Mouse (Mus musculus) cerebellum, postnatal 4 days (tissue): ENCODE measurements around the gene Nenf.

Experiments
- DNase-seq, 2 experiments: peaks; one replicate each; pipeline ENCODE4 v3.0.0; 2022; ENCODE audit warnings: low spot score in 2 of 2, mixed read lengths in 1 of 2

The Nenf gene

DNA sequence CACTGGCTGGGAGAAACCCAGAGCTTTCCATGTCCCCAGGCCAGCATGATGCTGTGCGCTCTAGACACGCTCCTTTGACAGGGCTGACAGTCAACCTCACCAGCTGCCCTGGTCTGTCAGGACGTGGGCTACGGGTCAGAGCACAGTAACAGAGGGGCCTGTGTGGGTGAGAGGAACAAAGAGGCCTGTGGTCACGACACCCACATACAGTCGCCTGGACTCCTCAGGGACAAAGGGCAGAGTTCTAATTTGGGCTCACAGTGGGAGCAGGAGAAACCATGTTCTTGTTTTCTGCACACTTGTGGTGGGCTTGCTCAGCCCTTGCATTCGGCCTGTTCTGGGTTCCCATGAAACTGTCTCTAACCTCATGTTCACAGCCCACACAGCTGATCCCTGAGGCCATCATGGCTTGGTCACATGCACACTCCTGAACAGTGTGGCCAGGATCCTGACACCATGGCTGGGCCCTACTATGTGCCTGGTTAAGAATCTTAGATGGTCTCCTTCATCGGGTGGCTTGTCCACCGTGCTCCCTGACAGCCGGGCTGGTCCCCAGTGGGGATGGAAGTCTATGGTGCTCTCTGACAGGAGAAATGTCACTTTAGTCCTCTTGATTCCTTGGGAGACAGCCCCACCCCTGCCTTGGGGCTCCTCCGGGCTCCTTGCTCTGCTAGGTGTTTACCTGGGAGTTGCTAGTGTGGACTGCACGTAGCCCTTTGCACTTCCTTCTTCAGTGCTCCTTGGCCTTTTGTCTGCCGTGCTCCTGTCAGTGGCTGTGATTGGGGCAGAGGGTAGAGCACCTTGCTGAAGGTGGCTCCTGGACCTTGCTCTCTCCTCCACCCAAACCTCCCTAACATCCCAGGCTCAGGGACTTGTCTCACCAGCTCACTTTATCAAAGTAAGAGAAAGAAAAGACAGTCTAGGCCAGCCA is 34.6 kb downstream of the Nenf start:
- no peak for DNase-seq

DNA sequence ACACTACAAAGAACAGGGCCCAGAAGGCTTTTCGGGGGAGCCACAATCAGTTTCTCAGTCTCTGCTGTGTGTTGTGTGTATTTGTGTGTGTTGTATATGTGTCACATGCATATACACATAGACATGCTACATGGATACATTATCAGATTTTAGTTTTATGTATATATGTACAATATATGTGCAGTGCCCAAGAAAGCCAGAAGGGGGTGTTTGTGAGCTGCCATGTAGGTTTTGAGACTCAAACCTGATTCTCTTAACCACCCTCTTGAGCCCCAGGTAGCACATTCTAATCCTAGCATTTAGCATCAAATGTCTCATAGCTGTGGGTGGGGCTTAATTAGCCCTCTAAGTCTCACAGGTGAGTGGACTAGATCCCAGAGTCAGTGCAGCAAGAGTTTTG is 35.7 kb downstream of the Nenf start:
- no peak for DNase-seq

DNA sequence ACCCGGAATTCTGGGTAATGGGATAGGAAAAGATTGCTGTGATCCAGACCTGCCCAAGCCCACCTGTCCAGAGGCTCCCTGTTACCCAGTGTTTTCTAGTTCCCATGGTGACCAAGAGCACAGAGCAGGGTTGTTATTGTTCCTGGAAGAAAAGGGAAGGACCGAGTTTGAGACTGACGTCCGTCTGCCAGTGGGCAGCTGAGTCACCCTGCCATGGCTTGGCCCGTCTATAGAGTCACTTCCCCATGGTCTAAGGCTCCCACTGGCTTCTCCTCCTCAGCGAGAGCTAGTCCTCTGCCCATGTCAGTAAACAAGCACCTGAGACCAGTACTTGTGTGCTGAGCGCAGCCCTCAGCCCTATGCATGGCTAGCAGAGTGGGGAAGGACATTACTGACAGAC is 36.8 kb downstream of the Nenf start:
- DNase-seq = no peak

DNA sequence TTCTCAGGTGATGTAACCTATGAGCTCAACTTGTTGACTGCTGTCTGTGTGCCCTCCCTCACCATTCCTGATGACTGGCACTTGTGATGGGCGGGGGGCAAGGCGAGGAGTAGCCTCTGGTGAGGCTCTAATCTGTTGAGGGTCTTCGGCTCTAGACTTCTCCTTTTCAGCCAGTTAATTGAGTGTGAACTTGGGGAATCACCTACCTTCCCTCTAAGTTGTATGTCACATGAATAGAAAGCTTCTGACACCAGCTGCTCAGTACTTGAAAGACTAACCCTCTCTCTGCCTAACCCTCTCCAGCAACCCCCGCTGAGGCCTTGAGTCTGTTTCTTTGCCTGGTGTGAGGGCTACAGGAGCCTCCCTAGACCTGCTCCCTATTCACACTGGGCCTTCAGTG is 39.7 kb downstream of the Nenf start:
- DNase-seq = no peak

DNA sequence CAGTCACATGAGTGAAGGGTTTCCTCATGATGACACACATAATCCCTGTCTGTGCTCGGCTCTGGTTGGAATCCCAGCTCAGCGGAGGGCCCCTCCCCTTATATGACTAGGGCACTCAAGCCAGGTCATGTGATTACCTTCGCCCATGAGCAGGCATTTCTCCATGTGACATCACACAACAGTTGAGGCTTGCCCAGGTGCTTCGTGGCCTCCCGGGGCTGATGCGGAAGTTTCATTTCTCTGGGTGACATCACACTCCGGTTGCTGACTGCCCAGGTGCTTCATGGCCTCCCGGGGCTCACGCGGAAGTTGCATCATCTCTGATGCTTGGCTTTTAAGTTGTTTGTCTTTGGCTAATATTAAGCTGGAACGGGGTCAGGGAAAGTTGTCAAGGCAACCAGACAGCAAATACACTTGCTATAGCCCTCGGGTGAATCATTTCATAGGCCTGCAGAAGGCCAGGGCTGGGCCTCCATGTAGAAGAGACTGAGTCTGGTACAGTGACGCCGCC is 40.4 kb downstream of the Nenf start:
- DNase-seq = no peak

DNA sequence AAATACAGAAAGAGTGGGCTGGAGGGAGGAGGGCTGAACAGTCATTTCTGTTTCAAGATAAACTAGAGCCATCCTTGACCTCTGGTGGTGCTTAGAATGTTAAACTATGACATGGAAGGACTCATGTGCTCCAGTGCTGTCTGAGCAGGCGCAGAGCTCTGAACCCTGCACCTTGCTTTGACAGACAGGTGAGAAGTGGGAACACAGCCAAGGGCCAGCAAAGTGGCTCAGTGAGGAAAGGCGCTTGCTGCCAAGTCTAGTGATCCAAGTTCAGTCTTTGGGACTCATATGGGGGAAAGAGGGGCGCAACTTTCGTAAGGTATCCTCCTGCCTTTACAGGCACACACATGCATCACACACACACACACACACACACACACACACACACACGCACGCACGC is 41.8 kb downstream of the Nenf start:
- DNase-seq = no peak

DNA sequence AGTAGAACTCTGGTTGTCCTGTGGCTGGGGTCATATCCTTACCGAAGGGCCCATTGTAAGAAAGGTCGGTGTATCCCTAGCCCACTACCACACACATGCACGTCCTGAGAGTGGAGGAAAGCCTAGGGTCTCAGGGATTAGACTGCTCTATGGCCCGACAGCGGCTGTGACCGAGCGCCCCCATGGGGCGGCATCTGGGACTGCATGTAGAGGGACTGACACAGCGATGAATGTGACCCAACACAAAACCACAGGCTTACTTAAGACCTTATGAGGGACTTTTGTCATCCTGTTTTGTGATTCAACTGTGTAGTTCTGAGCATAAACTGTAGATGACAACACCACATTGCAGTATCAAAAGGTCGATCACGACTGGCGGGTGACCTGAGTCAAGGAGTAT is 42.5 kb downstream of the Nenf start:
- DNase-seq = peak; percentile 77 to 81

DNA sequence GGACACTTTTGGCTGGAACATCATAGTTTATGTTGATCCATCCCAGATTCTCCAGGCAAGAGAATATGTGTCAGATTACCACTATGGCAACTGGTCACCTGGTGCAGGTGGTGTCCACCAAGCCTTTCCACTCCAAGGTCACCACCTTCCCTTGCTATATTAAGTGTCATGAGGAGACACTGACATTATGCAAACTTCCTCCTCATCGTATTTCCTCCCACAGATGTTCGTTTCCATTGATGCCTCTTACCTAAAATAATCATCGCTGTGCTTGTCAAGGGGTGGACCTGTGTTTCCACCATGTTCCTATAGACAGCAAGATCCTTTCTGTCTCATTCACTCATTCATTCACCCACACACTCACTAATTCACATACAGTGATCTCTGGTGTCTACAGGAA is 45.3 kb downstream of the Nenf start:
- no peak for DNase-seq

DNA sequence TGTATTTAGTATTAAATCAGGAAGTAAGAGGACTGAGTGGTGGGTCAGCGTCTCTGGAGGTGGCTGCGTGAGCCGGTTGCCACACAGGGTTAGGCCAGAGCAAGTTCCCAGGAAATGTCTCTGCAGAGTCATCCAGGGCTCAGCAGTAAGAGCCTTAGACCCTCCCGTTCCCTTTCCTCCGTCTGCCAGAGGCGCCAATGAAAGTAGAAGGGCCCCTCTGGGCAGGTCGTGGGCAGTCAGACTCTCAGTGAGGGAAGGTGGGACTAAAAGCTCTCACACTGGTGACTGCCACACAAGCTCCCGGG is 48.4 kb downstream of the Nenf start:
- no peak for DNase-seq

DNA sequence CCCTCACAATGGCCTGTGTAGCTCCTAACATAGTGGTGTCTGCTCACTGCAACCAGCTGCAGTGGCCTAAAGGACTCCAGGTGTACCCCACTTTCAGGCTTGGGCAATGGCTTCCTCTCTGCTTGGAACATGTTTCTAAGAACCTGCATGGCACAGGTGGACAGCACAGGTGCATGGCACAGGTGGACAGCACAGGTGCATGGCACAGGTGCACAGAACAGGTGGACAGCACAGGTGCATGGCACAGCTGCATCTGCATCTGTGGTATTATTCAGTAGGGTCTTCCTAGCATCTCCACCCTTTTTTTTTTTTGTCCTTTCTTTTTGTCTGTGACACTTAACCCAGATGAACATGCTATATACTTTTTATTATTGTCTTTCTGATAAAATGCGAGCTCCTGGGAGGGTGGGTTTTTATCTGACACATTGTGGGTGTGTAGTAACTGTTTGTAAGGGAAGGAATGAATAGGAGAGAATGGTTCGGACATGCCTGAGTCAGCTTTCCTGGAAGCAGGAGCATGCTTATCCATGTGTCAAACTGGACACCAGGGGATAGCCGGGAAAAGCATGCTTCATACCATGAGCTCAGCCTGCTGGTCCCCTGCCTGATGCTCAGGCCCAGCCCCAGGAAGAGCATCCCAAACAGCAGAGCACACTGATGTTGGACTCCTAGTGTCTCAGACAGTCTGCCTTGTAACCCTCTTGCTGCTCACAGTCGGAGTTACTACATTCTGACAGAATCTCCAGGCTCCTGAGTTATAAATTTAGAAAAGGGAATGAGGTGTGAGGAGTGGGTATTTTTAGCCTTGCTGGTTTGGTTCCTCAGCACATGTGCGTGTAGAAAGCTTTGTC is 49.0 kb downstream of the Nenf start:
- DNase-seq = no peak

DNA sequence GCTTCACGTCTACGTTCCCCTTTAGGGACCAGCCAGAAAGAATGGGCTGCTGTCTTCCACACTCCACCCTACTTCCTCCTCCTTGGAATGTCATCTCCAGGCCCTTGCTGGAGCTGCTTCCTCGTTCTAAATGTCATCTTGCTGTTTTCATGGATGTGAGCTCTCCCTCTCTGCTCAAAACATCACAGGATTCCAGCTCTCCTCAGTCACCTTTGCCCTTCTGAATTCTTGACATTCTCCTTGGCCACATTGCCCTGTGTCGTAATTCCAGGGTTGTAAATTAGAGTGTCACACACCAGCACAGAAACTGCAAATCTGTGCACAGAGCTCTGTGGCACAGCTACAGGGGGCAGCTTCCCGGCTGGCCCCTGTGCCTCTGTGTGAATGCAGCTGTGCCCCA is 50.1 kb downstream of the Nenf start:
- no peak for DNase-seq

DNA sequence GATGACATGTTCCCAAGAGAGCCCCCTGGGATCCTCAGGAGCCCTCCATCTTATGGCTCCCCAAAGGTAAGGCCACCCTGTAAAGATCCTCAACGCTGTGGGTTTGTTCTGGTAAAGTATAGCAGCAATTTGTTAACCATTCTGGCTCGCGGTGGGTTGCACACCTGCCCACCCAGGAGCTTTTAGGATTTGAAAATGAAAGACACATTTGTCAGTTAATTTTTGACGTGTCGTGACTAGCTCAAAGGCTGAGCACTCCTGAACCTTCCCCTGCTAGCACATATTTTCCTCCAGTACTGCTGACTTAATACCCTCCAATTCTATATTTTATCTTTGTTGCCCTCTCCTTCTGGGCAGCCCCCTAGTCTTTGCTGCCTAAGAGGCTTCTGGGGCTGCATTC is 50.8 kb downstream of the Nenf start:
- no peak for DNase-seq

DNA sequence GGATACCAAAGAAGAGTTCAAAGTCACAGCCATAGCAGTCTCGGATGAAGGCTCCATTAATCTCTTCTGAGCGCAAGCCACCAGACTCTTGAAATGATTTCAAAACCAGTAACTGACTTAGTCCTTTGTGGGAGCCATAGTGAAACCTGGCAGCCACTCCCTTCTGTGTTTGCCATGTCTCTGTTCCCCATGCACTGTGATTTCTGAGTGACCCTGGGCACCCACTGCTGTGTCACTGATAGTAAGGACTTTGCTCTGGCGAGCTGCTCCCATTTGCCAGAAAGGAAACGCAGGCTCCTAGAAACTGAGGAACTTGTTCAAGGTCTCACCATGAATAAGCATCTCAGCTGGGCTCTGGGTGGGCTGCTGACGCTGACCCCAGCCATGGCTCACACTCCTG is 54.5 kb downstream of the Nenf start:
- DNase-seq = no peak

DNA sequence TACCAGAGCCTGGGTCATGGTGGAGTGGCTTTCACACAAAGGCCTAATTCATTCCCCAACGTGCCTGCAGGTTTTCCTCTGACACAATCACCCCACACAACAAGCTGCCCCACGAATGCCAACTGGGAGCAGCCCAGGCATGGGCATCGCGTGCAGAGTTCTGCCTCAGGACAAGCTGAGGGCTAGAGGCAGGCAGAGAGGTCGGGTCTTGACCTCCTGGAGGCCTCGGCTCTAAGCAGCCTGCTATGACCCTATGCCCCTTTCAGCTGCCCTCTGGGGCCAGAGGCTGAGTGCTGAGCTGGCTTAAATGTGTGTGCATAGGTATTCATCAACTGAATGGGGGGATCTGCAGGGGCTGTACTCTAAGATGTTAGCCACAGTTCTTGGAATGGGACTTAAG is 56.1 kb downstream of the Nenf start:
- DNase-seq = no peak

DNA sequence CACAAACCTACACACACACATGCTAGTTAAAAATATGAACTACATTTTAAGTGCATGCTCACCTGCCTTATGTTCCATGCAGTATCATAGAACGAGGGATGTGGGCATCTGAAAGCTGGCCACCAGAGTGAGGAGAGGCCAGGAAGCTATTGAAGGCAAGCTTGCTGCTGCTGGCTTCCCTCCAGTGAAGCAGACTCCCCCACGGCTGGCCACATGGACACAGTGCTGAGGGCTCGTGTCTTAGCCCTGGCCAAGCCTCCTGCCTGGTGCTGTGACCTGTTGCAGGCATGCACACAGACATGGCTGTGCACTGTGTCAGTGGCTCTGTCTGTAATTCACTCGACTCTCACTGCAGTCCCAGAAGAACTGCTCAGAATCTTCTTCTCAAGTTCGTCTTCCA is 58.3 kb downstream of the Nenf start:
- no peak for DNase-seq

DNA sequence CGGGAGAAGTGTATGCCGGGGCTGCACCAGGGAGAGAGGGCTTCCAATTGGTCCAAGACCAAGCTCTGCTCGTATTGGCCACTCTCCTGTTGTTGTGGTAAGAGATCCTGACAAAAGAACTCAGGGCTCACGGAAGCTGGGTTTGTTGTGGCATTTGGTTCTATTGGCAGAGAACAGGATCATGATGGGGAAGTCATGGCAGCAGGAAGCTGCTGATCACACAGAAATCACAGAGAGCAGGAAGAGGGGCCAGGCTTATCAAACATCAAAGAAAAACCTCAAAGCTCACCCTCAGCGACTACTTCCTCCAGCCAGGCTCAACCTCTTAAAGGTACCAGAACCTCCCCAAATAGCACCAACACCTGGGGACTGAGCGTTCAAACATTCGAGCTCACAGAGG is 58.9 kb downstream of the Nenf start:
- DNase-seq = no peak

DNA sequence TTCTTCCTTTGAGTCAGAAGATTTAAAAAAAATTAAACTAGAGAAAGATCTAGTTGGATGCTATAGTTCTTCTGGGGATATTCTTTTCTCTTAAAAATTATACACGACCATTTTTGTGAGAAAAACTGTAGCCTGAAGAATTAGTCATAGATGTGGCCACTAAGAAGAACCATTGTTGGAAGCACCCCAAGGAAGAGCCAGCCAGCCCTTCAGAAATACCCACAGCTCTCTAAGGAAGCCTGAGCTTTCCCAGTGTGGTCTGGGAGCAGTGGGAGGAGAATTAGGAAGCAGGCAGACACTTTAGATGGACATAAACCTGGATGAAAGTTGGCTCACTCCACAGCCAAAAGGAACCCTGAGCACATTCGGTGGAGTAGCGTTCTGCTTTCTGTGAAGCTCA is 59.5 kb downstream of the Nenf start:
- no peak for DNase-seq

DNA sequence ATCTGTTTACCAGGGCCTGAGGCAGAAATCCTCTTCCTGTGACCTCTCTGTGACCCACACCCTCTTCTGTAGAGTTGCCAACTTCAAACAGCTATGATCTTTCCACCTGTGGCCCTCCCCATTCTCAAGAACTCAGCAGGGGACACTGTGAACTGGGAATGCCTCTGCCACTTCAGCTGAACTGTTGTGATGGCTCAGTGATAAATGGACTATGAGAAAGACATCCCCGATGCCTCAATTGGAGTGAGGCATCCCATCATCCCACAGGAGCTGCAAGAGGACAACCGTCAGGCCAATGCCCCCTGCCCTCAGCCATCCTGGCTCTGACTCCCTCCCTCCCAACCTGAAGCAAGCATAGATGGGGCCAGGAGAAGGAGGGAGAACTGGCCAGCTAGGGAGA is 60.0 kb downstream of the Nenf start:
- DNase-seq = no peak

DNA sequence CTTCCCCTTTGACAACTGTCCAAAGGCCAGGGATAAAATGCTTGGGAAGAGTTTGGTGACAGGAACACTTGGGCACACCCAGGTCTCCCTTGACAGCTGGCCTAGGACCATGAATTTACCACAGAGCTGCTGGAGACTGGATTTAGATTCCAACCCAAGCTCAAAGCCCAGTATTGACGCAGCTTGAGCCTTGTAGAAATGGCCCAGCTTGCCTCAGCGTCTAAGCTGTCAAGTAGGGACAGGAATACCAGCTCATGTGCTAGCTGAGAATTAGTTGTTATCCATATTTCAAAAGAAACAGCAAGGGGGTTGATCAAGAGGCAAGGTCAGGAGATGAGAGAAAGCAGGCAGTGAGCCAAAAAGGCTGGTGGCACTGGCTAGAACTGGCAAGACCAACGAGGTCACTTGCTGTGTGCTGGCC is 60.6 kb downstream of the Nenf start:
- DNase-seq = no peak
